Mouse (Mus musculus) liver, embryonic 14.5 days (tissue): ENCODE data around the gene Lmx1b. TPM values are rescaled to one million over a fixed set of nuclear protein-coding genes. Genes with fewer than 3 reads are reported as not detected.

ENCODE experiments used
- ATAC-seq: fragments of 200-750 bp; cut with Nextera tagmentation; 2 replicates; pipeline ENCODE4 v1.8.0; 2017; ENCODE audit warnings: moderate number of reproducible peaks, mild to moderate bottlenecking, moderate library complexity; ENCODE audit not compliant: insufficient read depth
- DNase-seq, 3 experiments: peaks; one replicate each; pipeline ENCODE4 v3.0.0-alpha.2; 2012 to 2013; ENCODE audit warnings: low read depth in 3 of 3, low spot score in 3 of 3
- H3K27ac ChIP-seq: fragments of 300-500 bp; sonication (generic); 2 replicates; pipeline ENCODE4 v1.5.1; 2014; ENCODE audit warnings: moderate library complexity, mild to moderate bottlenecking, control low read depth, inconsistent platforms
- H3K27me3 ChIP-seq: fragments of 300-500 bp; sonication (generic); 2 replicates; pipeline ENCODE4 v1.6.1; 2014; ENCODE audit warnings: mild to moderate bottlenecking, low read length, moderate library complexity; ENCODE audit not compliant: control insufficient read depth, insufficient read depth
- H3K36me3 ChIP-seq: fragments of 300-500 bp; sonication (generic); replicated peaks from 2 replicates; pipeline ENCODE4 v1.6.1; 2014; ENCODE audit warnings: low read depth; ENCODE audit not compliant: control insufficient read depth, insufficient read depth
- H3K4me1 ChIP-seq, 2 experiments: fragments of 200-500 bp in 1 of 2; fragments of 300-500 bp in 1 of 2; sonication (generic) in 1 of 2; replicated peaks; 2 replicates each; pipeline ENCODE4 v1.6.1; 2012 to 2014; ENCODE audit warnings: antibody characterized with exemption in 1 of 2, inconsistent platforms in 1 of 2, low read length in 1 of 2; ENCODE audit not compliant: control insufficient read depth in 2 of 2, insufficient read depth in 2 of 2
- H3K4me2 ChIP-seq: fragments of 300-500 bp; sonication (generic); 2 replicates; pipeline ENCODE4 v1.6.1; 2014; ENCODE audit warnings: low read depth, mild to moderate bottlenecking, control low read depth, moderate library complexity
- H3K4me3 ChIP-seq, 2 experiments: fragments of 200-500 bp in 1 of 2; fragments of 300-500 bp in 1 of 2; sonication (generic) in 1 of 2; 2 replicates each; pipeline ENCODE4 v1.5.1; 2012 to 2014; ENCODE audit warnings: low read depth in 2 of 2, low read length in 2 of 2, mild to moderate bottlenecking in 2 of 2, control low read depth in 1 of 2, inconsistent platforms in 1 of 2, moderate library complexity in 1 of 2; ENCODE audit not compliant: insufficient read depth in 1 of 2
- H3K9ac ChIP-seq: fragments of 300-500 bp; sonication (generic); replicated peaks from 2 replicates; pipeline ENCODE4 v1.6.1; 2014; ENCODE audit warnings: mild to moderate bottlenecking, control low read depth, moderate library complexity
- H3K9me3 ChIP-seq: fragments of 300-500 bp; sonication (generic); 2 replicates; pipeline ENCODE4 v1.6.1; 2016; ENCODE audit warnings: low read length, mixed read lengths; ENCODE audit not compliant: control insufficient read depth
- CTCF ChIP-seq: IDR thresholded peaks from 2 replicates; pipeline ENCODE4 v1.5.1; 2016; ENCODE audit warnings: antibody characterized with exemption, low read depth, control low read depth
- EP300 ChIP-seq: IDR thresholded peaks from 2 replicates; pipeline ENCODE4 v1.6.1; 2016; ENCODE audit warnings: antibody characterized with exemption, low read depth
- WGBS: fragments of 180-500 bp; shearing (Covaris S2); extraction: QIAGEN DNeasy Blood & Tissue Kit; methylation state at CpG from one replicate; pipeline ENCODE4 v1.1.7; 2014; ENCODE audit not compliant: insufficient replicate concordance; 5-methylcytosine and 5-hydroxymethylcytosine counted together
- polyA plus RNA-seq, 2 experiments: library from polyadenylated mRNA; depleted of rRNA in 1 of 2; stranded (reverse) in 1 of 2; unstranded in 1 of 2; fragments of >200 nt; fragmentation: Nextera tagmentation in 1 of 2; extraction: Ambion mirVana in 1 of 2; gene quantifications; 2 replicates each; pipeline versions ENCODE4 v1.2.1 to v1.2.3; 2012 to 2014

Lmx1b gene
- polyA plus RNA-seq, 2 experiments: 0.06 TPM; not detected in 1

- Histone ChIP-seq H3K9ac (no peak overlapping the region), H3K4me3 (no peak overlapping the region), H3K36me3 (no peaks in the 10 kb centered on the region), H3K4me2 (no peak overlapping the region), H3K27me3 (peaks cover 100% of the 10 kb centered on the region), H3K4me1 (no peaks in the 10 kb centered on the region), H3K27ac (no peak overlapping the region), H3K9me3 (no peaks in the 10 kb centered on the region)
- ATAC-seq (no peak), DNase-seq (no peak)
- TF ChIP-seq CTCF (no peak), EP300 (no peak)
- WGBS: 7% methylated on average over 4 of the region's 4 CpGs
Measured at GRCm38 (mm10) chr2:33634481-33635090, 5.7 kb downstream of the Lmx1b start.

- no peak overlapping the region for H3K9ac ChIP-seq
- DNase-seq (no peak), ATAC-seq (no peak)
- no peak overlapping the region for H3K4me3 ChIP-seq
- no peaks in the 10 kb centered on the region for H3K9me3 ChIP-seq
- no peaks in the 10 kb centered on the region for H3K4me1 ChIP-seq
- H3K27me3 ChIP-seq: peaks cover 100% of the 10 kb centered on the region
- 3% methylated on average over 5 of the region's 5 CpGs for WGBS
- TF ChIP-seq EP300: no peak
- no peak for TF ChIP-seq CTCF
- no peak overlapping the region for H3K4me2 ChIP-seq
- H3K36me3 ChIP-seq: no peaks in the 10 kb centered on the region
- no peak overlapping the region for H3K27ac ChIP-seq
Measured at GRCm38 (mm10) chr2:33633955-33634354, 6.4 kb downstream of the Lmx1b start.

GRCm38 (mm10) chr2:33633237-33633636 lies 7.1 kb downstream of the Lmx1b start:
- 2% methylated on average over 5 of the region's 5 CpGs for WGBS
- no peak for ATAC-seq
- Histone ChIP-seq H3K4me2 (no peak overlapping the region), H3K27ac (no peak overlapping the region), H3K27me3 (peaks cover 98% of the 10 kb centered on the region), H3K9me3 (no peaks in the 10 kb centered on the region), H3K36me3 (no peaks in the 10 kb centered on the region), H3K4me1 (no peaks in the 10 kb centered on the region), H3K9ac (no peak overlapping the region), H3K4me3 (no peak overlapping the region)
- no peak for TF ChIP-seq EP300
- no peak for TF ChIP-seq CTCF
- no peak for DNase-seq

GRCm38 (mm10) chr2:33632551-33633059 lies 7.7 kb downstream of the Lmx1b start:
- no peak for ATAC-seq

GRCm38 (mm10) chr2:33631708-33632343 lies 8.5 kb downstream of the Lmx1b start:
- Histone ChIP-seq H3K36me3 (no peaks in the 10 kb centered on the region), H3K27ac (no peak overlapping the region), H3K9me3 (no peaks in the 10 kb centered on the region), H3K4me2 (no peak overlapping the region), H3K4me1 (no peaks in the 10 kb centered on the region), H3K4me3 (no peak overlapping the region), H3K27me3 (peaks cover 93% of the 10 kb centered on the region), H3K9ac (no peak overlapping the region)
- no peak for ATAC-seq
- no peak for TF ChIP-seq CTCF
- no peak for TF ChIP-seq EP300
- DNase-seq: no peak
- 2% methylated on average over 31 of the region's 31 CpGs for WGBS

More at GRCm38 (mm10) chr2:33632551-33633059, 7.7 kb downstream of the Lmx1b start:
- Histone ChIP-seq H3K9ac (no peak overlapping the region), H3K36me3 (no peaks in the 10 kb centered on the region), H3K9me3 (no peaks in the 10 kb centered on the region), H3K27me3 (peaks cover 96% of the 10 kb centered on the region), H3K4me1 (no peaks in the 10 kb centered on the region), H3K27ac (no peak overlapping the region), H3K4me3 (no peak overlapping the region), H3K4me2 (no peak overlapping the region)
- TF ChIP-seq EP300: no peak
- TF ChIP-seq CTCF: no peak
- WGBS: 9% methylated on average over 5 of the region's 5 CpGs
- no peak for DNase-seq
